Mouse (Mus musculus) small intestine, adult 2 months (tissue): ENCODE results near the gene Dio2.

Source experiments
- CTCF ChIP-seq: fragments of 200-500 bp; IDR thresholded peaks from 2 replicates; pipeline ENCODE4 v1.5.1; 2012; ENCODE audit warnings: low read depth, mild to moderate bottlenecking, control low read depth, inconsistent platforms, low read length, moderate library complexity, mixed read lengths; ENCODE audit not compliant: insufficient replicate concordance, insufficient read length; ENCODE audit errors: extremely low read depth
- POLR2A ChIP-seq: fragments of 200-500 bp; IDR thresholded peaks from 2 replicates; pipeline ENCODE4 v1.6.1; 2012; ENCODE audit warnings: low read depth, mild to moderate bottlenecking, control low read depth, inconsistent platforms, low read length, moderate library complexity

DNA sequence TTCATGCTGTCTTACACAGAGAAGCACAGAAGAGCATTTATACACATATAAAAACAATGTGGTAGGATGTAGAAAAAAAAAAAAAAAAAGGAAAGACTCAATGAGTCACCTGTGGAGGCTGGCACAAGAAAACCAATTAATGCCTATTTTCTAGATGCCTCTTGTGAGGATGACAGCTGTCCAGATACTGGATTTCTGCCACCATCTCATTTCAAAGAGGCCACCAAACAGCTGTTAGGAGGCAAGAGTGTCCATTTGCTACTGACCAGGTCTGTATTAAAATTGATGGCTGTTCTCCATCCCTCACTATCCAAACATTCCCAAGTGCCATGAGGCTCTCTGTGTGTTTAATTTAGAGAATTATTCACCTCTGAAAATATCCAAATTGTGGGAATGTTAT lies 6.5 kb upstream of the Dio2 start:
- TF ChIP-seq CTCF (no peak), POLR2A (no peak)
